Mouse (Mus musculus): ENCODE results near the gene Arhgap15.

The Arhgap15 gene

DNA sequence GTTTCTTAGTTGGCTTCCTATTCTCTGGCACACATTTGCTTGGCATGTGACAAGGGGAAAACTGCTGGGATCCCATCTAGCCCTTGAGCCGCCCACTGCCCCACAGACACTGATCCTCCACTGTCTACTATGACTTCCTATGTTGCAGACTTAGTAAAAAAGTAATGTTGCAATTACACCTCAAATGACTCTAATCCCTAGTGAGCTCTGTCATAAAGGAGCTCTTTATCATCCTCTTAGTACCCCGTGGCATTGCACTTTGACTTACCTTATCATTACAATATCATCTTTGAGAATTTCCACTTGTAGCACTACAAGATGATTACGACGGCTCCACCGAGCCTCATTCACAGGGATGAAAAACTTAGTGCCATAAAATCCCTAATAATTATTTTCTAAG is 190.6 kb downstream of the Arhgap15 start:
- no peak for DNase-seq

DNA sequence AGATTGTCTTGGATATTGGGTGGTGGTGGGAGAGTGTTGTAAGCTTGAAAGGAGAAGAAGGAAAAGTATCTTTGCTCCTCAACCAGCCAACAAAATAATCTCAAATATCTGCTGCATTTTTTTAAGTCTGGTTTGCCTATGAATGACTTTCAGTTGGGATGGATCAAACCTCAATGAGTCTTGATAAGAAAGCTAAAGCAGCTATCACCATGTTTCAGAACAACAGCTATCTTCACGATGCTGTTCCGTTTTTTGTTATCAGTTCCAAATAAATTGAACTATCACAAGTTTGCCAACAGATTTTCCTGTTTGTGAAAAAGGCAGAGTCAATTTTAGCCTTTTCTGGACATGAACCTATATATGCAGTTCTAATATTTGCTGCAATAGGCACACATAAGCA is 197.1 kb downstream of the Arhgap15 start:
- DNase-seq: no peak

DNA sequence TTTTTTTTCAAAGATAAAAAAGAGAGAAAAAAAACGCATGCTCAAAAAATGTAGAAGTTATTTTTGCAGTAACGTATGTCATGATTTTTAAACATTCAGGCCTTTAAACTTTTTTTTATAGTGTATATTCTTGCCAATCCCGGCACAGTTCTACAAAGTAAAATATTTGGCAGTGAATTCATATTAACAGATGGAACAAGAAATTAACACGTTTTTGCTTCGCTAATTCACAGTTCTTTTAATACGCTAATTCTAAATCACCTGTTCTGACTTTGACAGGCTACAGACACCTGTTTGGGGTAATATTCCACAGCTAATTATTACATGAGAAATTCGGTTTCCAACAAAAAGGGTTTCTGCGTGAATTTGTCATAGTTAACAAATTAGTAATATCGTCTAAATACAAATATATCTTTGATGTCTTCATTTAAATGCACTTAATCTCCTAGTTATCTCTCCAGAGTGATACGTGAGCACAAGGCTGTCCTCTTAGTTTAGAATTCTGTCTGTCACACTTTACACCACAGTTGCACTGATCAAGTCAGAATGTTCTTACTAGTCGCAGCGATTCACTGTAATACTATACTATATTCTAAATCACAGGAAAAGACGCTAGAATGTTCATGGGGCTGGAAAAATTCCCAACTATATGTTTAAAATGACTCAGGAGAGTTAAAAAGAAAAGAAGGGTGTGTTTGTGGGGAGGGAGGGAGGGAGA is 201.3 kb downstream of the Arhgap15 start:
- DNase-seq: no peak

GRCm38 (mm10) chr2:43950741-43951140 is 202.1 kb downstream of the Arhgap15 start:
- DNase-seq: no peak

- DNase-seq: no peak
Measured at GRCm38 (mm10) chr2:43959189-43959588, 210.6 kb downstream of the Arhgap15 start.

- no peak for DNase-seq
Measured at GRCm38 (mm10) chr2:43962466-43962865, 213.8 kb downstream of the Arhgap15 start.

DNA sequence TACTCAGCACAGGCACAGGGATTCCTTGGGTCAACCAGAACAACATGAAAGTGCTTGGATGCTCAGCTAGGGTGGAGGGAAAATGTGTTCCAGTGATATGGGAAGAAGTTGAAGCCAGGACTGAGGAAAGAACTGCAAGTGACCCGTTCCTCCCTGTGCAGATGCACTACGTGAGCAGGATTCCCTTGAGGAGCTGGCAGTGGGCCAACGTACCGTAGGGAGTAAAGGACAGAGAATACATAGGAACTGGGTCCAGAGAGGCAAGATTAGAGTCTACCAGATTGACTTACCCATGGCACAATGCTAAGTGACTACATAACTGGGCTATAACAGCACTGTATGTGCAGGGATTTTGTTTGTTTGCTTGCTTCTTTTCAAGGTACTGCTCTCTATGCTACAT is 220.0 kb downstream of the Arhgap15 start:
- DNase-seq: no peak

DNA sequence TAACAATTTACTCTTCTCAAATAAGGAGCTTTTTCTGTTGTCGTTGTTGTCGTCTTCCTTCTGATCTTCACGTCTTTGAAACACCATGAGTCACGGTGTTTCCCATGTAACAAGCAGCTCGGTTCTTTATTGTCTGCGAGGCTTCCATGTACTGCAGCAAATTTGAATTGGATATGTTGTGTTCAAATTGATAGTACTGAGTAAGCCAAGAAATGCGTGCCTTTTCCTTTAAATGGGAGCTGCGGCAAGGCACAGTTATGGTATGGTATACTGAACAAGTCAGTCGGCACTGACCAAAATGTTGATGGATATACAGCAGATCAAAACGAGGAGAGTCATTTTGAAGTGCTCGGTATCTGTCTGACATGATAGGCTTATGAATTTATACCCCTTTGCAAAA is 229.1 kb downstream of the Arhgap15 start:
- DNase-seq: no peak

GRCm38 (mm10) chr2:43978177-43979013 is 229.8 kb downstream of the Arhgap15 start:
- no peak for DNase-seq

DNA sequence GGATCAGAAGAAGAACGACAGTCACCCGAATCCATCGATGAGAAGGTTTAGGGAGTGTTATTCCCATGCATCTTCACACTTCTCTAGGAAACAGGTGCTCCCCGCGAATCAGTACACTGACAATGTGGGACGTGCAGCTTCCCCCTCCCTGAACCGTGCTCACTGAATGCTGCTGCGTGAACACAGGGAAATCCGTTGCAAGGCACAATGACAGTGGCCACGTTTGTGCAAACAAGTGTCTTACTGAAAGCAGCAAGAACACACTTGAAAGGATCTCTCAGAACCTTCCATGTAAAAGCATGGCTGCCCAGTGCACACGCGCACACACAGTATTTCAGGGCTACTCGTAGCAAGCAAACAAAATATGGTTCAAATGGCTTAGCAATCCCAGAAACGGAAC is 237.4 kb downstream of the Arhgap15 start:
- no peak for DNase-seq

DNA sequence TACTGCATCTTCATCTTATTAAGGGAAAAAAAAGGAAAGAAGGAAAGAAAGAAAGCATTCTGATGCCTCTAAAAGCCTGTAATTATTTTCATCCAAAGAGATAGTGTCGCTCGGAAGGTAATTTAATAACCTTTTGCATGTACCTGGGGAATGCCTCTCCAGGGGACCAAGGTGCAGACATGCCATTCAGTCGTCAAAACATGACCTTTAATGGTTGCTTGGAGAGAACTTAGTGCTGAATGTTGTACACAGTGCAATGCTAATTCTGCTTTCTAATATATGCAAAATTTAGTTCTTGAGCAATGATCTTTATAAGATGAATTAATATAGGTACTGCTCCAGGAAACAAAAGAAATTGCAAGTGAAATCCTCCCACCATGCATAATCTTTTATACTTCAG is 239.3 kb downstream of the Arhgap15 start:
- DNase-seq: no peak

- DNase-seq: no peak
Measured at GRCm38 (mm10) chr2:43989850-43990249, 241.2 kb downstream of the Arhgap15 start.

GRCm38 (mm10) chr2:43992510-43992909 is 243.9 kb downstream of the Arhgap15 start:
- DNase-seq: no peak

GRCm38 (mm10) chr2:44002454-44002853 is 253.8 kb downstream of the Arhgap15 start:
- DNase-seq: no peak

DNA sequence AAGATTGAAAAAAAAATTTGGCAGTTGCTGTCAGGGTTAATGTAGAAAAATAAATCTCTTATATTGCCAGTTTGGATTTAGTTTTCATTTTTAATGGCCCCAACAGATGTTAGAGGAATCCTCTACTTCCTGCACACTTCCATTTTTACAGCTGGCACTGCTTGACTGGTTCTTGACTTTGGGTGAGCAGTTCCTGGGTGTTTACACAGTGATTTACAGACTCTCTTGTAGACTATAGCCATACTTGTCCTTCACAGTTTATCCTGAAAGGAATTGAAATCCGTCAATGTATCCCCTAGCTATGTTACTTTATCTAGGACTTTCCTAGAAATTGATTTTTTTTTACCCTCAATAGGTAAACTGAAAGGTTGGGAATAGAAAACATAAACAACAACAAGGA is 261.6 kb downstream of the Arhgap15 start:
- no peak for DNase-seq

DNA sequence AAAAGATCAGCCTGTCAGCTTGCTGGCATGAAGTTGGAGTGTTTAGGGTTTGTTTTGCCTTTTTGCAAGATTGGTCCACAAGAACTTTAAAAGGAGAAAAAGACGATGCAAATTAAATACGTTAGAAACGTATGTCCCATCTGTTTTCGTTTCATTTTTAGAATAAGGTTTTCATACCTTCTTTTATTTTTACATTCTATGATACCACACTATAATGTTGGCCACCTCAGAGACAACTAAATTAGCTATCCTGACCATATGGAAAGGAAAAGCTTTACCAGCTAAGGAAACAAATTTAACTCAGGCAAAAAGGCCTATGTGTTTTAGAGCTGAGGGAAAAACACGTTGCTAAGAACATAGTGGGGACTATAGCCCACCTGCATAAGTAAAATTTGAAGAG is 264.8 kb downstream of the Arhgap15 start:
- DNase-seq: no peak

GRCm38 (mm10) chr2:44016720-44017119 is 268.1 kb downstream of the Arhgap15 start:
- no peak for DNase-seq

GRCm38 (mm10) chr2:44017405-44018026 is 268.9 kb downstream of the Arhgap15 start:
- DNase-seq: no peak

DNA sequence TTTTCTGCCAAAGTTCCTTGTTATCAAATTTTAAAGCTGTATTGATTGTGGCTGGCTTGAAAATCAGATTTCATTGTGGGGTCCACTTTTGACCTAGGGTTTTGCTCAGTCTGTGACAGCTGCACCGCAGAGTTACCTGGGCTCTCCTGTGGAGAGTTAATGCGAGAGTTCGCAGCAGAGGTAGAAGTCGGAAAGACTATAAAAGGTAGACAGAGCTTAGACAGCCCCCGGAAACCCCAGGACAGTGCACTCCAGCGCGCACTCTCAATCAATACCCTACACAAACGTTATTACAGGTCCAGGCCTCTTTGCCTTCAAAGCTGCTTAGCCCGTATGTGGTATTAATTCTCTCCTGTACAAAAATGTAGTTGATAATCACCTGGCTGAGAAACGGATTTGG is 269.4 kb downstream of the Arhgap15 start:
- no peak for DNase-seq

DNA sequence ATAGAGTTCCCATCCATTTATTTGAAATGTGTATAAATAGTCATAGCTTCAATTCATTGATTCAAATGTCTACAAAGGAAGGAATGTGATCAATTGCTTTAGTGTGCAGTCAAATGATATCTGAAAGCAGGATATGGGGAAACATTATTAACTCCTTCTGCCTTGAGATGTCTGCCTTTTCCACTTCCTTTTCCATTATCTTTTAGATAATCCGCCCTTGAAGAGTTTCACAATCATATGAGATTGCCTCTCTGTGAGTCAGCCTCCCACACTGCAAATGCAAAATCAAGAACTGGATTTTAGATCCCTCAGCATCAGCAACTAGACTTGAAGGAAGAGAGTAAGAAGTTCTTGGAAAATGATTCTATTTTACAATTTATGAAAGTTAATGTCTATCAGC is 276.1 kb downstream of the Arhgap15 start:
- DNase-seq: no peak

DNA sequence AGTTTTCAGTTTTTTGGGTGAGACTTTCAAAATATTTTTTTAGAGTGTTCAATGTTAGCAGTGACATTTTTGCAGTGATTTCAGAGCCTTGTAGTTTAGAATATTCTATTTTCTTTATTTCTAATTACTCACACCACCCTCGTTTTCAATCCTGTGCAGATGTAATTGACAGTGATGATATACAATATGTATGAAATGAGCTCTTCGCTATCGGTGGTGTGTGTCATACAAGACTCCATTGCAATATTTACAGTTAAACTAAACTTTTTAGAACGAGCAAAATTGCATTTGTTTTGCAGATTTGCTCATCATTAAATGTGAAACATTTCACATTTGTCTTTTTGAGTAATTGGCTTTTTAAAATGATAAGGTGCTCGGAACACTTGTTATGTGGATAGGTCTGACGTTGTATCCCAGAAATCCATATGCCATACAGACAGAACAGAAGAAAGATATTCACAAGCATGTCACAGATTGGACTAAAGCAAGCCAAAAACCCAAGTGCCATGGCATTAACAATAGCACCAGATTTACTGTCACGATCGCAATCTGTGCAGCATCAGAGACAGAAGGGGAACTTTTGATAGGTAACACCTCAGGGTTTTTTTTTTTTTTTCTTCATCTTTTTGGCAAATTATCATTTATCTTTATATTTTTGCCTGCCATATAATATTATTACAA is 280.6 kb downstream of the Arhgap15 start:
- DNase-seq: no peak

DNA sequence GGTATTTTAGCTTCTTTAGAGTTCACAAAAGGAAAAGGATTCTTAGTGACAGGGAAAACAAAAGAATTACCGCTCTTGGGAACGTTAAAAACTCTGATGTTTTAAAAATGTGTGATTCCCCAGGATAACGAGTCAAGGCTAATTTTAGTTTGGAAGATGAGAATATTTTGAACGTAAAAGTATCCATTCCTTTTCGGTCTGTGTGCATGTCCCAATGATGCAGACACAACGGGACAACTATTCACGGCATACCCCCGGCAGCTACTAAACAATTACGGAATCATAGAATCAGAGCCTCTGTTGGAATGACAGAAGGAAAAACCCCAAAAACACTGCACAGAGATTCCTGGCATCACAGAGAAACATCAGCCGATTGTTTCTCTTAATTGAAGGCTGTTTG is 281.2 kb downstream of the Arhgap15 start:
- DNase-seq: no peak

GRCm38 (mm10) chr2:44039522-44040203 is 291.0 kb downstream of the Arhgap15 start:
- no peak for DNase-seq

Data from lung, postnatal 36 days (tissue).